Mouse (Mus musculus): ENCODE measurements around the gene Galns. TPM values are rescaled to one million over a fixed set of nuclear protein-coding genes. Genes with fewer than 3 reads are reported as not detected.
"Not testable (repeated sequence)": the region's sequence is repeated elsewhere in the genome, so short reads cannot be mapped to it uniquely, and the experiment has no call there.

Galns gene
- total RNA-seq, 2 experiments from 2014 or later, result 8.1 to 8.3 TPM

- intact Hi-C loops (cut with DNase I), result no loop called here
- no peak overlapping the region for H3K4me3 ChIP-seq
- no peak for TF ChIP-seq CTCF (IDR thresholded peaks at IDR 0.05)
- no peak overlapping the region for H3K27ac ChIP-seq
- no peak for DNase-seq (ENCODE audit: extremely low spot score in 1 of 2, low spot score in 2 of 2)
Measured at GRCm38 (mm10) chr8:122644175-122644954, 33.1 kb upstream of the Galns start.

- DNase-seq (ENCODE audit: extremely low spot score in 1 of 2, low spot score in 2 of 2), result peak; percentile 59 to 66
- TF ChIP-seq CTCF (IDR thresholded peaks at IDR 0.05), result no peak
- intact Hi-C loops (cut with DNase I), result loop anchor here (1.0 to 2.0 kb wide), 2 partner anchors 35 to 105 kb away; no protein-coding TSS in a partner anchor
- peak overlapping the region; percentile 66 for H3K27ac ChIP-seq
- no peak overlapping the region for H3K4me3 ChIP-seq
Measured at GRCm38 (mm10) chr8:122642071-122642470, 30.8 kb upstream of the Galns start.

GRCm38 (mm10) chr8:122641406-122641805, 30.1 kb upstream of the Galns start:
- Histone ChIP-seq H3K27ac (peak overlapping the region; percentile 44), H3K4me3 (no peak overlapping the region)
- peak; percentile 73 to 79 for DNase-seq (ENCODE audit: extremely low spot score in 1 of 2, low spot score in 2 of 2)
- intact Hi-C loops (cut with DNase I), result loop anchor here (2.0 kb wide), 1 partner anchor 25 kb away; no protein-coding TSS in a partner anchor
- TF ChIP-seq CTCF (IDR thresholded peaks at IDR 0.05), result peak; percentile 31

GRCm38 (mm10) chr8:122640825-122641224, 29.6 kb upstream of the Galns start:
- peak overlapping the region; percentile 44 for H3K27ac ChIP-seq
- no peak for TF ChIP-seq CTCF (IDR thresholded peaks at IDR 0.05)
- DNase-seq (ENCODE audit: extremely low spot score in 1 of 2, low spot score in 2 of 2), result no peak
- intact Hi-C loops (cut with DNase I), result loop anchor here (2.0 kb wide), 1 partner anchor 26 kb away; no protein-coding TSS in a partner anchor
- H3K4me3 ChIP-seq, result no peak overlapping the region

- TF ChIP-seq CTCF (IDR thresholded peaks at IDR 0.05), result no peak
- Histone ChIP-seq H3K4me3 (no peak overlapping the region), H3K27ac (no peak overlapping the region)
- intact Hi-C loops (cut with DNase I), result loop anchor here (2.0 kb wide), 1 partner anchor 27 kb away; no protein-coding TSS in a partner anchor
- DNase-seq (ENCODE audit: extremely low spot score in 1 of 2, low spot score in 2 of 2), result peak in 1 of 2 experiments; percentile 37
Measured at GRCm38 (mm10) chr8:122639521-122640248, 28.4 kb upstream of the Galns start.

GRCm38 (mm10) chr8:122638601-122639000, 27.3 kb upstream of the Galns start:
- Histone ChIP-seq H3K4me3 (no peak overlapping the region), H3K27ac (no peak overlapping the region)
- no peak for DNase-seq (ENCODE audit: extremely low spot score in 1 of 2, low spot score in 2 of 2)
- TF ChIP-seq CTCF (IDR thresholded peaks at IDR 0.05), result no peak
- intact Hi-C loops (cut with DNase I), result no loop called here

GRCm38 (mm10) chr8:122637230-122637629, 26.0 kb upstream of the Galns start:
- H3K27ac ChIP-seq, result no peak overlapping the region
- no peak for DNase-seq (ENCODE audit: extremely low spot score in 1 of 2, low spot score in 2 of 2)
- H3K4me3 ChIP-seq, result no peak overlapping the region
- intact Hi-C loops (cut with DNase I), result no loop called here
- TF ChIP-seq CTCF (IDR thresholded peaks at IDR 0.05), result no peak

GRCm38 (mm10) chr8:122636803-122637175, 25.5 kb upstream of the Galns start:
- Histone ChIP-seq H3K27ac (no peak overlapping the region), H3K4me3 (no peak overlapping the region)
- no peak for TF ChIP-seq CTCF (IDR thresholded peaks at IDR 0.05)
- DNase-seq (ENCODE audit: extremely low spot score in 1 of 2, low spot score in 2 of 2), result peak; percentile 30 to 44
- intact Hi-C loops (cut with DNase I), result no loop called here

- Histone ChIP-seq H3K4me3 (no peak overlapping the region), H3K27ac (no peak overlapping the region)
- no peak for DNase-seq (ENCODE audit: extremely low spot score in 1 of 2, low spot score in 2 of 2)
- TF ChIP-seq CTCF (IDR thresholded peaks at IDR 0.05), result no peak
- intact Hi-C loops (cut with DNase I), result no loop called here
Measured at GRCm38 (mm10) chr8:122635878-122636802, 24.9 kb upstream of the Galns start.

- Histone ChIP-seq H3K27ac (no peak overlapping the region), H3K4me3 (no peak overlapping the region)
- intact Hi-C loops (cut with DNase I), result no loop called here
- TF ChIP-seq CTCF (IDR thresholded peaks at IDR 0.05), result no peak
- DNase-seq (ENCODE audit: extremely low spot score in 1 of 2, low spot score in 2 of 2), result no peak
Measured at GRCm38 (mm10) chr8:122633205-122633604, 21.9 kb upstream of the Galns start.

- DNase-seq (ENCODE audit: extremely low spot score in 1 of 2, low spot score in 2 of 2); H3K4me3 ChIP-seq; intact Hi-C loops (cut with DNase I); H3K27ac ChIP-seq: not testable (repeated sequence)
Measured at GRCm38 (mm10) chr8:122632134-122632533, 20.9 kb upstream of the Galns start.
